Mouse (Mus musculus): Measurements from ENCODE around the gene Pf4. TPM values are rescaled to one million over a fixed set of nuclear protein-coding genes. Genes with fewer than 3 reads are reported as not detected.
"Not testable (repeated sequence)": the region's sequence is repeated elsewhere in the genome, so short reads cannot be mapped to it uniquely, and the experiment has no call there.

The Pf4 gene
- polyA plus RNA-seq, 1 experiment: not detected

DNA sequence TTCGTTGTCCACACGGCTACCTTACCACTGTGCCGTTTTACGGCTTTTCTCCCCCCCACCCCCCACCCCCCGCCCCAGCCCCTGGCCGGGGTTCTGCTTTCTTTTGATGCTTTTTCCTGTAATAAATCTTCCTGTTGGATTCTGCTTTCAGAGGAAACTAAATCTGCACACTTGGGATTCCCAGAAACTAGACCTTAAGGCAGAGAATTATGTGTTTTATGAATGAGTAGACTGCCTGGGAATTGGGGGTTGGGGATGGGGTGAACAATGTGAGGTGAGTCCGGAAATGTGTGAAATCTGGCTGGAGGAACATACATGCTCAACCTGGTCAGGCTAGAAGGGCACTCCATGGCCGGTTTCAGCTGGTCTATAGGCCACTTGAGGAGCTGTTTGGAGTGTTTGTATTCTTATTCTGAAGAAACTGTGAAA, 17.9 kb downstream of the Pf4 start:
- Histone ChIP-seq H3K4me1 (ENCODE audit: control insufficient read depth, insufficient read depth, low read length) (no peaks in the 10 kb centered on the region), H3K9ac (ENCODE audit: low read depth, poor library complexity, severe bottlenecking) (no peak overlapping the region), H3K27me3 (ENCODE audit: control insufficient read depth, insufficient read depth, low read length, poor library complexity, severe bottlenecking) (no peaks in the 10 kb centered on the region), H3K36me3 (ENCODE audit: control insufficient read depth, insufficient read depth, low read length, poor library complexity, severe bottlenecking) (no peaks in the 10 kb centered on the region), H3K9me3 (replicated peaks; ENCODE audit: control insufficient read depth, insufficient read depth, low read length, poor library complexity, severe bottlenecking) (no peaks in the 10 kb centered on the region), H3K27ac (ENCODE audit: insufficient read depth, low read length) (no peak overlapping the region), H3K4me3 (ENCODE audit: low read depth, low read length) (no peak overlapping the region)
- no peak for TF ChIP-seq EP300 (IDR thresholded peaks at IDR 0.05; ENCODE audit: insufficient read depth, low read depth, low read length)
- no peak for TF ChIP-seq POLR2A (IDR thresholded peaks at IDR 0.05; ENCODE audit: insufficient read depth, low read length)
- no peak for TF ChIP-seq CTCF (IDR thresholded peaks at IDR 0.05; ENCODE audit: low read depth, low read length)

DNA sequence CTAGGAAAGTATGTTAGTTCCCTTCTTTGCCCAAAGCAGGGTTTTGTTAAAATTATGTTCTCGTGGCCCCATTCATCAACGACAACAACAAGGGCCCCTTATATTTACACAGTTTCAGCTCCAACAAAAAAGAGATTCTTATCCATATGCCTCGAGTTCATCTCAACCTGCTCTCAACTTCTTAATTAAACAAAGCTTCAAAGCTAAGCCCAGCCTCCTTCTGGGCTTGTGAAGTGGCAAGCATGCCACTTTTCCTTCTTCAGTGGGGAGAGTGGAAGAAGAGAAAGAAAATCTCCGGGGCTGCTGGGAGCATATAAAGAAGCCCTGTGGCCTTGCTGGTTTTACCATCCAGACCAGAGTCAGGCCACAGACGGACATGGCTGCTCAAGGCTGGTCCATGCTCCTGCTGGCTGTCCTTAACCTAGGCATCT, 22.0 kb downstream of the Pf4 start, which contains the start of gene Cxcl15:
Cxcl15 (plus strand) TSS at position 340 of the 431 bp plus-strand sequence.
- no peak within 1 kb of the TSS for H3K4me3 ChIP-seq (ENCODE audit: low read depth, low read length)
- H3K9me3 ChIP-seq (replicated peaks; ENCODE audit: control insufficient read depth, insufficient read depth, low read length, poor library complexity, severe bottlenecking): no peaks in the 10 kb centered on the region
- no peaks in the 10 kb centered on the region for H3K36me3 ChIP-seq (ENCODE audit: control insufficient read depth, insufficient read depth, low read length, poor library complexity, severe bottlenecking)
- H3K27ac ChIP-seq (ENCODE audit: insufficient read depth, low read length): no peak within 1 kb of the TSS
- no peaks in the 10 kb centered on the region for H3K4me1 ChIP-seq (ENCODE audit: control insufficient read depth, insufficient read depth, low read length)
- no peak within 1 kb of the TSS for H3K9ac ChIP-seq (ENCODE audit: low read depth, poor library complexity, severe bottlenecking)
- TF ChIP-seq EP300 (IDR thresholded peaks at IDR 0.05; ENCODE audit: insufficient read depth, low read depth, low read length) (no peak), CTCF (IDR thresholded peaks at IDR 0.05; ENCODE audit: low read depth, low read length) (no peak), POLR2A (IDR thresholded peaks at IDR 0.05; ENCODE audit: insufficient read depth, low read length) (no peak)
- no peaks in the 10 kb centered on the region for H3K27me3 ChIP-seq (ENCODE audit: control insufficient read depth, insufficient read depth, low read length, poor library complexity, severe bottlenecking)

DNA sequence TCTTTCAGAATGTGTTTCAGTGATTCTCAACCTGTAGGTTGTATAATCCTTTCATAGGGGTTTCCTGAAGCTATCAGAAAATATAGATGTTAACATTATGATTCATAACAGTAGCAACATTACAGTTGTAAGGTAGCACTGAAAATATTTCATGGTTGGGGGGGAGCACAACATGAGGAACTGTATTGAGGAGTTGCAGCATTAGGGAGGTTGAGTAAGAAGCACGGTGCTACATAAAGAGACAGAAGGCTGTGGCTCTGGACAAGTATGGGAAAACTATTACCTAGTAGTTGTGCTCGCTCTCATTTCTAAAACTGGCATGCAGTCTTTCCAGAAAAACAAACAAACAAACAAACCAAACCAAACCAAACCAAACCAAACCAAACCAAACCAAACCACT, 23.2 kb downstream of the Pf4 start:
- not testable (repeated sequence) for H3K36me3 ChIP-seq (ENCODE audit: control insufficient read depth, insufficient read depth, low read length, poor library complexity, severe bottlenecking); H3K27me3 ChIP-seq (ENCODE audit: control insufficient read depth, insufficient read depth, low read length, poor library complexity, severe bottlenecking); H3K4me3 ChIP-seq (ENCODE audit: low read depth, low read length); H3K9me3 ChIP-seq (replicated peaks; ENCODE audit: control insufficient read depth, insufficient read depth, low read length, poor library complexity, severe bottlenecking); H3K27ac ChIP-seq (ENCODE audit: insufficient read depth, low read length); H3K9ac ChIP-seq (ENCODE audit: low read depth, poor library complexity, severe bottlenecking); H3K4me1 ChIP-seq (ENCODE audit: control insufficient read depth, insufficient read depth, low read length)

DNA sequence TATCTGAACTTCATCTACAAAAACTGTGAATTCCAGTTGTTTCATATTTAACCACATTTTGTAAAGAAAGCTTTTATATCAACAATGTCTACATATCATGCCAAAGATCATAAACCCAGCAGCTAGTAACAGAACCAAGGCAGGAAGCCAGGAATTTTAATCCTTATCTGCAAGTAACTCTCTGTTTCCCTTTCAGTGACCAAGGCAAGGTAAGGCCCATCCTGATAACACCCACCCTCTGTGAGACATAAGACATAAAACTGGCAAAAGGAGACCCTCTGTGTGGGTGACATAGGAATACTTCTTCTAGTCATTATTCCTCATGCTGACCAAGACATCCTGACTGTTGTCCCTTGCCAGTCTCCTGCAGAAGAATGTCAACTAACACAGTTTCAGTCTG, 32.3 kb downstream of the Pf4 start:
- no peaks in the 10 kb centered on the region for H3K27me3 ChIP-seq (ENCODE audit: control insufficient read depth, insufficient read depth, low read length, poor library complexity, severe bottlenecking)
- 0 out of 2 replicates have a peak, but pooled peaks cover 3% of the 10 kb centered on the region for H3K9me3 ChIP-seq (replicated peaks; ENCODE audit: control insufficient read depth, insufficient read depth, low read length, poor library complexity, severe bottlenecking)
- no peaks in the 10 kb centered on the region for H3K36me3 ChIP-seq (ENCODE audit: control insufficient read depth, insufficient read depth, low read length, poor library complexity, severe bottlenecking)
- TF ChIP-seq POLR2A (IDR thresholded peaks at IDR 0.05; ENCODE audit: insufficient read depth, low read length) (no peak), EP300 (IDR thresholded peaks at IDR 0.05; ENCODE audit: insufficient read depth, low read depth, low read length) (no peak), CTCF (IDR thresholded peaks at IDR 0.05; ENCODE audit: low read depth, low read length) (no peak)
- no peak overlapping the region for H3K4me3 ChIP-seq (ENCODE audit: low read depth, low read length)
- no peak overlapping the region for H3K27ac ChIP-seq (ENCODE audit: insufficient read depth, low read length)
- H3K9ac ChIP-seq (ENCODE audit: low read depth, poor library complexity, severe bottlenecking): no peak overlapping the region
- H3K4me1 ChIP-seq (ENCODE audit: control insufficient read depth, insufficient read depth, low read length): no peaks in the 10 kb centered on the region

- no peak overlapping the region for H3K4me3 ChIP-seq (ENCODE audit: low read depth, low read length)
- TF ChIP-seq POLR2A (IDR thresholded peaks at IDR 0.05; ENCODE audit: insufficient read depth, low read length) (no peak), CTCF (IDR thresholded peaks at IDR 0.05; ENCODE audit: low read depth, low read length) (no peak), EP300 (IDR thresholded peaks at IDR 0.05; ENCODE audit: insufficient read depth, low read depth, low read length) (no peak)
- H3K9me3 ChIP-seq (replicated peaks; ENCODE audit: control insufficient read depth, insufficient read depth, low read length, poor library complexity, severe bottlenecking): 0 out of 2 replicates have a peak, but pooled peaks cover 3% of the 10 kb centered on the region
- H3K27me3 ChIP-seq (ENCODE audit: control insufficient read depth, insufficient read depth, low read length, poor library complexity, severe bottlenecking): no peaks in the 10 kb centered on the region
- no peaks in the 10 kb centered on the region for H3K36me3 ChIP-seq (ENCODE audit: control insufficient read depth, insufficient read depth, low read length, poor library complexity, severe bottlenecking)
- H3K9ac ChIP-seq (ENCODE audit: low read depth, poor library complexity, severe bottlenecking): no peak overlapping the region
- H3K27ac ChIP-seq (ENCODE audit: insufficient read depth, low read length): no peak overlapping the region
- no peaks in the 10 kb centered on the region for H3K4me1 ChIP-seq (ENCODE audit: control insufficient read depth, insufficient read depth, low read length)
These were observed 33.8 kb downstream of the Pf4 start for GRCm38 (mm10) chr5:90806050-90806449.

GRCm38 (mm10) chr5:90807176-90807950, 35.1 kb downstream of the Pf4 start:
- Histone ChIP-seq H3K9ac (ENCODE audit: low read depth, poor library complexity, severe bottlenecking) (no peak overlapping the region), H3K4me1 (ENCODE audit: control insufficient read depth, insufficient read depth, low read length) (no peaks in the 10 kb centered on the region), H3K27ac (ENCODE audit: insufficient read depth, low read length) (no peak overlapping the region), H3K4me3 (ENCODE audit: low read depth, low read length) (no peak overlapping the region), H3K9me3 (replicated peaks; ENCODE audit: control insufficient read depth, insufficient read depth, low read length, poor library complexity, severe bottlenecking) (0 out of 2 replicates have a peak, but pooled peaks cover 3% of the 10 kb centered on the region), H3K27me3 (ENCODE audit: control insufficient read depth, insufficient read depth, low read length, poor library complexity, severe bottlenecking) (no peaks in the 10 kb centered on the region), H3K36me3 (ENCODE audit: control insufficient read depth, insufficient read depth, low read length, poor library complexity, severe bottlenecking) (no peaks in the 10 kb centered on the region)
- no peak for TF ChIP-seq EP300 (IDR thresholded peaks at IDR 0.05; ENCODE audit: insufficient read depth, low read depth, low read length)
- no peak for TF ChIP-seq CTCF (IDR thresholded peaks at IDR 0.05; ENCODE audit: low read depth, low read length)
- no peak for TF ChIP-seq POLR2A (IDR thresholded peaks at IDR 0.05; ENCODE audit: insufficient read depth, low read length)
